Mouse (Mus musculus) lung, embryonic 14.5 days (tissue): Measurements from ENCODE around the gene Tpd52l2. TPM values are rescaled to one million over a fixed set of nuclear protein-coding genes. Genes with fewer than 3 reads are reported as not detected.

Experiments
- ATAC-seq: fragments of 200-750 bp; cut with Nextera tagmentation; 2 replicates; pipeline ENCODE4 v1.8.0; 2017; ENCODE audit warnings: mild to moderate bottlenecking, moderate TSS enrichment, moderate library complexity; ENCODE audit not compliant: insufficient read depth
- DNase-seq: peaks from one replicate; pipeline ENCODE4 v3.0.0-alpha.2; 2015
- H3K27ac ChIP-seq: fragments of 300-500 bp; sonication (generic); 2 replicates; pipeline ENCODE4 v1.5.1; 2014; ENCODE audit warnings: low read depth, mild to moderate bottlenecking, moderate library complexity
- H3K27me3 ChIP-seq: fragments of 300-500 bp; sonication (generic); 2 replicates; pipeline ENCODE4 v1.6.1; 2014; ENCODE audit warnings: low read length, control low read depth; ENCODE audit not compliant: insufficient read depth
- H3K36me3 ChIP-seq: fragments of 300-500 bp; sonication (generic); 2 replicates; pipeline ENCODE4 v1.6.1; 2014; ENCODE audit warnings: control low read depth; ENCODE audit not compliant: insufficient read depth
- H3K4me1 ChIP-seq: fragments of 300-500 bp; sonication (generic); 2 replicates; pipeline ENCODE4 v1.6.1; 2014; ENCODE audit warnings: antibody characterized with exemption, control low read depth; ENCODE audit not compliant: insufficient read depth
- H3K4me2 ChIP-seq: fragments of 300-500 bp; sonication (generic); 2 replicates; pipeline ENCODE4 v1.6.1; 2014; ENCODE audit warnings: mild to moderate bottlenecking
- H3K4me3 ChIP-seq: fragments of 300-500 bp; sonication (generic); 2 replicates; pipeline ENCODE4 v1.5.1; 2014; ENCODE audit warnings: low read depth, low read length
- H3K9ac ChIP-seq: fragments of 300-500 bp; sonication (generic); 2 replicates; pipeline ENCODE4 v1.6.1; 2014
- H3K9me3 ChIP-seq: fragments of 300-500 bp; sonication (generic); 2 replicates; pipeline ENCODE4 v1.6.1; 2016; ENCODE audit warnings: low read depth, low read length, control low read depth
- CTCF ChIP-seq: IDR thresholded peaks from 2 replicates; pipeline ENCODE4 v1.5.1; 2016; ENCODE audit warnings: antibody characterized with exemption, low read depth
- WGBS: fragments of 180-500 bp; shearing (Covaris S2); extraction: QIAGEN DNeasy Blood & Tissue Kit; methylation state at CpG from one replicate; pipeline ENCODE4 v1.1.7; 2014; 5-methylcytosine and 5-hydroxymethylcytosine counted together
- polyA plus RNA-seq: library from polyadenylated mRNA; unstranded; fragments of >200 nt; fragmentation: Nextera tagmentation; extraction: Ambion mirVana; gene quantifications from 2 replicates; pipeline ENCODE4 v1.2.1, GENCODE M21; 2014

Gene Tpd52l2
- polyA plus RNA-seq = 160 and 165 TPM in 2 replicates

- WGBS = under 1% methylated on average over 46 of the region's 46 CpGs
- H3K9ac ChIP-seq = peak within 1 kb of the TSS; percentile 86
- H3K27ac ChIP-seq = peak within 1 kb of the TSS; percentile 96
- H3K4me2 ChIP-seq = peak within 1 kb of the TSS; percentile 88
- peak within 1 kb of the TSS; percentile 92 for H3K4me3 ChIP-seq
- no peaks in the 10 kb centered on the region for H3K27me3 ChIP-seq
- DNase-seq (peak; percentile 99), ATAC-seq (peak; percentile 98)
- no peaks in the 10 kb centered on the region for H3K4me1 ChIP-seq
- H3K36me3 ChIP-seq = peaks cover 26% of the 10 kb centered on the region
- H3K9me3 ChIP-seq = no peaks in the 10 kb centered on the region
- no peak for TF ChIP-seq CTCF
These were observed at the start of gene Tpd52l2 for GRCm38 (mm10) chr2:181496831-181497547. TSS of gene Tpd52l2 (plus strand) at chr2:181497142.

- Histone ChIP-seq H3K4me1 (no peaks in the 10 kb centered on the region), H3K27me3 (no peaks in the 10 kb centered on the region), H3K27ac (no peak overlapping the region), H3K36me3 (no peaks in the 10 kb centered on the region), H3K4me2 (no peak overlapping the region), H3K9ac (no peak overlapping the region), H3K4me3 (no peak overlapping the region), H3K9me3 (no peaks in the 10 kb centered on the region)
- WGBS = 69% methylated on average over 4 of the region's 4 CpGs
- ATAC-seq (no peak), DNase-seq (no peak)
- TF ChIP-seq CTCF = no peak
These were observed 44.8 kb upstream of the Tpd52l2 start for GRCm38 (mm10) chr2:181452181-181452580.

- Histone ChIP-seq H3K27me3 (peaks cover 6% of the 10 kb centered on the region; the same call in 1 of the 2 replicates), H3K27ac (no peak overlapping the region), H3K4me2 (no peak overlapping the region), H3K4me3 (no peak overlapping the region), H3K36me3 (no peaks in the 10 kb centered on the region), H3K4me1 (no peaks in the 10 kb centered on the region), H3K9ac (no peak overlapping the region), H3K9me3 (no peaks in the 10 kb centered on the region)
- DNase-seq = no peak
- WGBS = 39% methylated on average over 1 of the region's 1 CpGs
- peak; percentile 33 for TF ChIP-seq CTCF
- ATAC-seq = no peak
These were observed 43.7 kb upstream of the Tpd52l2 start for GRCm38 (mm10) chr2:181453274-181453673.

DNA sequence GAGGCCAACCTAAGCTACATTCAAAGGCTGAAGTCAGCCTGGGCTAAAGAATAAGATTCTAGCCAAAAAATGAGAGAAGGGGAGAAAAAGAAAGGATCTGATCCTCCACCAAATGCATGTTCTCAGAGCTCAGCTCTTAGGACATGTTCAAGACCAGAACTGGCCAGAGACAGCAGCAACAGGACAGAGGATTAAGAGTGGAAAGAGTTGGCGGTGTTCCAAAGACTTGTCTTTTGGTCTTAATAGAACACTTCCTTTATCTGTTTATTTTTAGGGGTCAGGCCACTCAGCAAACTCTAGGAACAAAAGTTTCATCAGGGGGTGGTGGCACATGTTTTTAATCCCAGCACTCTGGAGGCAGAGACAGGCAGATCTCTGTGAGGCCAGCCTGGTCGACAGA lies 41.0 kb upstream of the Tpd52l2 start:
- peaks cover 10% of the 10 kb centered on the region; the same call in 1 of the 2 replicates for H3K27me3 ChIP-seq
- H3K9me3 ChIP-seq = no peaks in the 10 kb centered on the region
- TF ChIP-seq CTCF = no peak
- 56% methylated on average over 2 of the region's 2 CpGs for WGBS
- H3K27ac ChIP-seq = no peak overlapping the region
- peak; percentile 80 for DNase-seq
- H3K4me3 ChIP-seq = no peak overlapping the region
- peaks cover 4% of the 10 kb centered on the region; the same call in 1 of the 2 replicates for H3K4me1 ChIP-seq
- no peak overlapping the region for H3K4me2 ChIP-seq
- ATAC-seq = no peak
- no peak overlapping the region for H3K9ac ChIP-seq
- no peaks in the 10 kb centered on the region for H3K36me3 ChIP-seq

- no peak for ATAC-seq
- H3K4me2 ChIP-seq = peak overlapping the region; percentile 99
- no peak for TF ChIP-seq CTCF
- 2% methylated on average over 15 of the region's 15 CpGs for WGBS
- H3K9me3 ChIP-seq = no peaks in the 10 kb centered on the region
- no peak overlapping the region for H3K27ac ChIP-seq
- H3K27me3 ChIP-seq = peaks cover 10% of the 10 kb centered on the region; the same call in 1 of the 2 replicates
- peaks cover 4% of the 10 kb centered on the region; the same call in 1 of the 2 replicates for H3K4me1 ChIP-seq
- 0 out of 2 replicates have a peak overlapping the region, but pooled peaks have one; percentile 76 for H3K9ac ChIP-seq
- H3K36me3 ChIP-seq = no peaks in the 10 kb centered on the region
- peak; percentile 54 for DNase-seq
- H3K4me3 ChIP-seq = peak overlapping the region; percentile 93
These were observed 39.1 kb upstream of the Tpd52l2 start for GRCm38 (mm10) chr2:181457831-181458230.

DNA sequence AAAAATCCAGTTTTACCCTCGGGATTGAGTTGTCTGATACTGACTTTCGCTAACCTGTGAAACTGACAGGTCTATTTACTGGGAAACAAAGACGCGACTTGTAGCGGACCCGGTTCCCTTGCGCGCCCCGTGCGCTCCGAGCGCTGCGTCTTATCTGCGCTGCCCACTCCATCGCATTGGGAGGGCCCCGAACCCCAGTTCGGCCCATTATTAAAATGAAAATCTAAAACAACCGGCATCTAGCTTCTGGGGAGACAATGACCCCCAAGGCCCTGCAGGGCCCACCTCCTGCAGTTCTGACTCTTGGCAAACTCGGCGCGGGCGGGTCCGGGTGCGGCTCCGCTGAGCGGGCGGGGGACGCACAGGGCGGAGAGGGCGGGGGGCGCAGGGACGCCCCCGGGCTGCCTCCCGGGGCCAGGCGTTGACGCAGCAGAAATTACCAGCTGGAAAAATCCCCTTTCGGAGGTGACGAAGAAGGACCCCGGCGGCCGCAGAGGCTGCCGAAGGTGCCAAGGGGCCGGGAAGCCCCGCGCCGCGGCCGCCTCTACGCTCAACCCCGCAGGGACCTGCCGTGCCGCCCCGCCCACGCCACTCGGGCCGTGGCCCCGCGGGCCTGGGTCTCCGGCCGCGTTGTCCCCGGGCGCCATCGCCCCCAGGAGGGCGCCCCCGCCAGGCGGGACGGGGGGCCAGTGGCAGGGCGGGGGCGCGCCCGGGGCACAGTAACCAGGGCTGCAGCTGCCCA lies 38.4 kb upstream of the Tpd52l2 start:
- Histone ChIP-seq H3K4me1 (peaks cover 4% of the 10 kb centered on the region; the same call in 1 of the 2 replicates), H3K36me3 (no peaks in the 10 kb centered on the region), H3K9me3 (no peaks in the 10 kb centered on the region), H3K4me3 (peak overlapping the region; percentile 93), H3K27ac (0 out of 2 replicates have a peak overlapping the region, but pooled peaks have one; percentile 36), H3K4me2 (peak overlapping the region; percentile 99), H3K9ac (peak overlapping the region; percentile 76), H3K27me3 (peaks cover 10% of the 10 kb centered on the region; the same call in 1 of the 2 replicates)
- DNase-seq (peak; percentile 40), ATAC-seq (no peak)
- TF ChIP-seq CTCF = no peak
- under 1% methylated on average over 69 of the region's 72 CpGs for WGBS

DNA sequence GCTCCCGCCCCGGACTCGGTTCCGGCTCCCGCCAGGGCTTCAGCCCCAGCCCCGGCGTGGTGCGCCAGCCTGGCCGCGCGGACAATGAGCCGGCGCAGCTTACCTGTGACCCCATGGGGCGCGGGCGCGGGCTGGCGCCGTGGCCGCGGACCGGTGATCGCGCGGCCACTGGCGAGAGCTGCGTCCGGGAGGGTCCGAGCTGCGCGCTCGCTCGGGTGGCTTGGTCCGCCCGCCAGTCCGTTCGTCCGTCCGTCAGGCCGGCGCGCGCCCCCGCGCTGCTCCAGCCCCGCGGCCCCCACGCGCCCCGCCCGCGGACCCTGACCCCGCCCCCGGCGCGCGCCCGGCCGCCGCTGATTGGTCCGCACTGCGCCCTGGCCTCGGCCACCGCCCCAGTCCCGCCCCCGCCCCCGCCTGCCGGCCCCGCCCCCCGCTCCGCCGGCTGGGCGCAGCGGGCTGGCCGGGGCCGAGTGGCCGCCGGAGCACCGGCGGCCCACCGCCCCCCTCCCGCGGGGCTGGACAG lies 37.7 kb upstream of the Tpd52l2 start, which contains the start of gene Zbtb46:
Zbtb46 (minus strand) TSS at position 274 of the 520 bp plus-strand sequence.
- Histone ChIP-seq H3K27ac (peak within 1 kb of the TSS; percentile 67), H3K4me1 (peaks cover 4% of the 10 kb centered on the region; the same call in 1 of the 2 replicates), H3K4me3 (peak within 1 kb of the TSS; percentile 93), H3K27me3 (peaks cover 10% of the 10 kb centered on the region; the same call in 1 of the 2 replicates), H3K4me2 (peak within 1 kb of the TSS; percentile 99), H3K36me3 (no peaks in the 10 kb centered on the region), H3K9me3 (no peaks in the 10 kb centered on the region), H3K9ac (peak within 1 kb of the TSS; percentile 76)
- ATAC-seq = peak; percentile 91
- no peak for TF ChIP-seq CTCF
- 1% methylated on average over 67 of the region's 83 CpGs for WGBS
- peak; percentile 91 for DNase-seq
